Mouse (Mus musculus) thymus, adult 2 months (tissue): ENCODE measurements at regions not wholly inside any gene's neighbourhood (a gene's known extent, or its start where the extent isn't known, plus 50 kb on each side); places are given as distances from the start of the nearest gene placed in this dataset.

Experiments used
- CTCF ChIP-seq: fragments of 200-500 bp; IDR thresholded peaks from 2 replicates; pipeline ENCODE4 v1.5.1; 2012; ENCODE audit warnings: mild to moderate bottlenecking, control low read depth, low read length, moderate library complexity, borderline replicate concordance; ENCODE audit not compliant: control insufficient read depth, poor library complexity, insufficient read depth; ENCODE audit errors: extremely low read depth
- POLR2A ChIP-seq: fragments of 200-500 bp; IDR thresholded peaks from 2 replicates; pipeline ENCODE4 v1.6.1; 2012; ENCODE audit warnings: mild to moderate bottlenecking, low read length, control low read depth, moderate library complexity; ENCODE audit not compliant: control insufficient read depth, poor library complexity, insufficient read depth; ENCODE audit errors: extremely low read depth

DNA sequence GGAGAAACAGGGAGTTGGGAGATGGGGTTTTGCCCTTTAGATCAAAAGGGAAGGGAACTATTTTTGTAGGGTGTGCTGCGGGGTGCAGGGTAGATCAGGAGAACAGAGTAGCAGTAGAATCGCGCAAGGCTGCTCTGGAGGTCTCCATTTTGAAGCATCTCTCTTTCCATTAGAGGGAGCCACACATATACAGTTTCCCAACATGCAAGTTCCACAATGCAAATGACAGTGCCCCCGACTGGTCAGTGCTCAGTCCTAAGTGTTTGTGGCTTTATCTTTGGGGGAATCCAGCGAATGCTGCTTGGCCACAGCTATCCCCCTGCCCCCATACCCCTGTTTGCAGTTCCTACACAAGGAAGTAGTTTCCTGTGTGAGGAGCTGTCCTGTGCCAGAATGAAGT, 155.6 kb upstream of the Tgfbr2 start:
- TF ChIP-seq POLR2A: no peak
- TF ChIP-seq CTCF: no peak
